Comparison of ENCODE assay signal across 17 mouse cellular contexts in genomic region chr7:143100759-143101158, GRCm38 (mm10). TPM values are rescaled to one million over a fixed set of nuclear protein-coding genes. Genes with fewer than 3 reads are reported as not detected.
DNase-seq lines count a peak whose midpoint lies in the region; TF ChIP-seq lines count a peak whose summit lies in the region.
"Had no signal": no experiment of that assay in that cellular context is flagged by ENCODE, and none has a peak within 500 bp of the region (broad histone marks: within the 10 kb centered on the region; RNA-seq: fewer than 3 reads in every experiment).

No protein-coding gene starts in this region.

- no peak overlapping the region for H3K4me3 ChIP-seq in kidney, adult 2 months (ENCODE audit: insufficient read depth, low read depth, low read length)
- H3K4me3 ChIP-seq: embryonic facial prominence, embryonic 15.5 days; forebrain, embryonic 12.5 days had no signal

- H3K4me1 ChIP-seq in kidney, adult 2 months (ENCODE audit: control insufficient read depth, insufficient read depth, low read length), result peaks cover 3% of the 10 kb centered on the region; the same call in 1 of the 2 replicates
- H3K4me1 ChIP-seq: forebrain, embryonic 12.5 days had no signal

- TF ChIP-seq CTCF in kidney, adult 2 months (conservative IDR thresholded peaks at IDR 0.05; ENCODE audit: insufficient read depth, insufficient read length, low read depth, low read length), result no peak

- intact Hi-C loops in gastrocnemius, postnatal 14 days (cut with DNase I; ENCODE audit: low total_unique reads), result no loop called here
- intact Hi-C loops in left cerebral cortex, postnatal 10 days (cut with DNase I), result no loop called here

- 52% methylated on average over 4 of the region's 4 CpGs for WGBS in kidney, adult 2 months

- H3K27me3 ChIP-seq in kidney, adult 2 months (replicated peaks; ENCODE audit: control insufficient read depth, insufficient read depth, low read length), result no peaks in the 10 kb centered on the region

- H3K36me3 ChIP-seq in kidney, adult 2 months (ENCODE audit: control insufficient read depth, insufficient read depth, low read length), result no peaks in the 10 kb centered on the region
- H3K36me3 ChIP-seq: embryonic facial prominence, embryonic 15.5 days; forebrain, embryonic 12.5 days had no signal

- no peak overlapping the region for H3K27ac ChIP-seq in kidney, adult 2 months (ENCODE audit: insufficient read depth, low read depth, low read length)
- H3K27ac ChIP-seq: embryonic facial prominence, embryonic 15.5 days; forebrain, embryonic 12.5 days; kidney, postnatal 0 days; macrophage had no signal

- no peak for TF ChIP-seq POLR2A in kidney, adult 2 months (IDR thresholded peaks at IDR 0.05; ENCODE audit: low read depth, low read length)

- peak; percentile 51 for DNase-seq in gastrocnemius, postnatal 14 days
- DNase-seq in gastrocnemius, adult 8-10 months (ENCODE audit: low spot score in 2 of 2), result no peak
- peak; percentile 7 to 23 for DNase-seq in left cerebral cortex, adult 9 months (ENCODE audit: low spot score in 2 of 2)
- no peak for DNase-seq in left cerebral cortex, postnatal 10 days (ENCODE audit: extremely low spot score in 1 of 2, low spot score in 2 of 2)
- DNase-seq in adipocyte (ENCODE audit: low spot score), result peak; percentile 6
- peak; percentile 46 for DNase-seq in skeletal muscle tissue, adult 2 months (ENCODE audit: low read depth, low spot score)
- no peak for DNase-seq in kidney, adult 2 months
- DNase-seq: adrenal gland, postnatal 25 days; liver, postnatal 0 days; midbrain, embryonic 14.5 days; thymus, adult 2 months had no signal

RNA-seq across cellular contexts. Expression of gene Kcnq1, which starts 5.4 kb away (rescaled TPM):
- total RNA-seq in gastrocnemius, postnatal 14 days (2021), result 1 to 10 TPM in 1 of 2 experiments, under 1 TPM in 1; 0.84 to 1.4 TPM
- under 1 TPM; 0.20 to 0.48 (median 0.34) TPM for total RNA-seq in gastrocnemius, adult 8-10 months (2022)
- total RNA-seq in left cerebral cortex, postnatal 10 days (2021), result 1 to 10 TPM; 1.4 to 2.1 TPM
- 24.0 and 27.5 TPM in 2 replicates for polyA plus RNA-seq in kidney, adult 2 months (2012; rRNA removed)

RNA-seq across cellular contexts. Expression of gene Trpm5, which starts 6.3 kb away (rescaled TPM):
- total RNA-seq in gastrocnemius, postnatal 14 days (2021), result under 1 TPM; 0.38 to 0.51 TPM
- not detected for total RNA-seq in gastrocnemius, adult 8-10 months (2022)
- under 1 TPM; 0.21 to 0.26 TPM for total RNA-seq in left cerebral cortex, postnatal 10 days (2021)
- 0.03 TPM in 2 replicates for polyA plus RNA-seq in kidney, adult 2 months (2012; rRNA removed)
- total RNA-seq: layer of hippocampus, postnatal 25 days had no signal
- polyA plus RNA-seq: cortical plate, adult 2 months; macrophage had no signal

RNA-seq across cellular contexts. Expression of gene Tssc4, which starts 31.7 kb away (rescaled TPM):
- total RNA-seq in gastrocnemius, postnatal 14 days (2021), result 10 to 100 TPM in 1 of 2 experiments, 1 to 10 TPM in 1; 9.8 to 12.2 TPM
- 1 to 10 TPM; 7.1 to 8.3 (median 7.6) TPM for total RNA-seq in gastrocnemius, adult 8-10 months (2022)
- total RNA-seq in left cerebral cortex, postnatal 10 days (2021), result 10 to 100 TPM; 43.9 to 45.2 TPM
- 64.8 and 74.5 TPM in 2 replicates for polyA plus RNA-seq in kidney, adult 2 months (2012; rRNA removed)

RNA-seq across cellular contexts. Expression of gene Cd81, which starts 48.2 kb away (rescaled TPM):
- 100 to 1,000 TPM; 176 to 209 TPM for total RNA-seq in gastrocnemius, postnatal 14 days (2021)
- 100 to 1,000 TPM in 1 of 4 experiments, 10 to 100 TPM in 3; 85.0 to 103 (median 88.3) TPM for total RNA-seq in gastrocnemius, adult 8-10 months (2022)
- total RNA-seq in left cerebral cortex, postnatal 10 days (2021), result 100 to 1,000 TPM; 344 to 359 TPM
- polyA plus RNA-seq in kidney, adult 2 months (2012; rRNA removed), result 801 and 824 TPM in 2 replicates

Comparison
In these comparisons a context has a peak if more than half of its experiments do, and no peak if none do; other contexts are left out.
1. DNase-seq: peak in gastrocnemius, postnatal 14 days (single experiment), left cerebral cortex, adult 9 months (2 of 2), adipocyte (single experiment) and skeletal muscle tissue, adult 2 months (single experiment); none in gastrocnemius, adult 8-10 months (0 of 2), left cerebral cortex, postnatal 10 days (0 of 2) and kidney, adult 2 months (single experiment).